In genomic region chr4:131383862-131384261, GRCm38 (mm10) we compare ENCODE assay signal across 18 mouse cellular contexts.
DNase-seq lines count a peak whose midpoint lies in the region; ATAC-seq lines count a peak whose summit lies in the region.
"Had no signal": no experiment of that assay in that cellular context is flagged by ENCODE, and none has a peak within 500 bp of the region (broad histone marks: within the 10 kb centered on the region; RNA-seq: fewer than 3 reads in every experiment).

No protein-coding gene starts in this region.

- DNase-seq in layer of hippocampus, adult 11-12 months (ENCODE audit: low spot score): peak; percentile 20
- no peak for DNase-seq in layer of hippocampus, postnatal 36 days
- DNase-seq in frontal cortex, postnatal 14 days (ENCODE audit: low spot score in 2 of 2): peak; percentile 26 to 35
- peak; percentile 51 to 88 for DNase-seq in left cerebral cortex, postnatal 25 days (ENCODE audit: low spot score in 2 of 2)
- peak; percentile 77 for DNase-seq in telencephalon, adult 2 months (ENCODE audit: low read depth, low spot score)
- DNase-seq: B cell, adult 2 months; cerebellum, adult 8-10 months; gastrocnemius, postnatal 25 days; kidney, adult 2 months; kidney, postnatal 10 days; lung, adult 2 months; thymus, adult 18-20 months; thymus, postnatal 4 days had no signal

- intact Hi-C loops in left cerebral cortex, postnatal 25 days (cut with DNase I): loop anchor here (5.0 kb wide), 1 partner anchor 112 kb away; no protein-coding TSS in a partner anchor

- no peak for ATAC-seq in monocyte, adult 5-6 weeks (replicated peaks; ENCODE audit: insufficient number of reproducible peaks, low FRiP score, low TSS enrichment, poor library complexity, severe bottlenecking)
- no peak for ATAC-seq in CD4-positive, CD25-positive, alpha-beta regulatory T cell, adult 4 months
- ATAC-seq: forebrain, embryonic 16.5 days; inflammation-experienced regulatory T-cells, adult 6 months; midbrain, embryonic 15.5 days had no signal

Comparison
In these comparisons a context has a peak if more than half of its experiments do, and no peak if none do; other contexts are left out.
1. DNase-seq: peak in layer of hippocampus, adult 11-12 months (single experiment), frontal cortex, postnatal 14 days (2 of 2), left cerebral cortex, postnatal 25 days (2 of 2) and telencephalon, adult 2 months (single experiment); none in layer of hippocampus, postnatal 36 days (0 of 2).